Mouse (Mus musculus): ENCODE results near the gene Pikfyve. TPM values are rescaled to one million over a fixed set of nuclear protein-coding genes. Genes with fewer than 3 reads are reported as not detected.

The Pikfyve gene
- total and polyA plus RNA-seq, 2 experiments from 2014 or later, result 8.7 to 28.2 TPM

DNA sequence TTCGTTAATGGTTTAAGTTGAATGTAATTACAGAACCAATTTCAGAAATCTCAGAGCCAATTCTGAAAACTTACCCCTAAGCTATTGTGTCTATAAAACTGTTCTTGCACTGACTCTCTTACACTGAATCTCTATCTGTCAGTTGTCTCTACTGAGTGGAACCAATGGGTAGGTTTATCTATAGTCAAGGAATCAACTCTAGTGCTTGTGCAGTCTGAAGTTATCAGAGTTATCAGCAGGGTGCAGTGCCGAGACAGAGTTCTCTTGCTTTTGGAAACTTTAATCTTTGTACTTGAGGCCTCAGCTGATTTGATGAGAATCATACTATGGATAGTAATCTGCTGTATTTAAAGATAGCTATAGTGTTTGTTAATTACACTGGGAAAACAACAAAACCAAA lies 11.9 kb downstream of the Pikfyve start:
- Histone ChIP-seq H3K27me3 (ENCODE audit: insufficient read depth, low read length) (no peaks in the 10 kb centered on the region), H3K36me3 (ENCODE audit: insufficient read depth, low read length) (peaks cover 7% of the 10 kb centered on the region; the same call in 1 of the 2 replicates), H3K27ac (no peak overlapping the region), H3K4me2 (ENCODE audit: low read depth, low read length) (no peak overlapping the region), H3K9me3 (ENCODE audit: low read length) (no peaks in the 10 kb centered on the region), H3K9ac (replicated peaks; ENCODE audit: low read length) (no peak overlapping the region), H3K4me1 (ENCODE audit: insufficient read depth, low read length) (no peaks in the 10 kb centered on the region), H3K4me3 (ENCODE audit: low read length) (no peak overlapping the region)
- ATAC-seq (no peak), DNase-seq (ENCODE audit: low spot score) (no peak)
- WGBS, result 86% methylated on average over 2 of the region's 2 CpGs
- no peak for TF ChIP-seq CTCF (IDR thresholded peaks at IDR 0.05; ENCODE audit: low read depth)

DNA sequence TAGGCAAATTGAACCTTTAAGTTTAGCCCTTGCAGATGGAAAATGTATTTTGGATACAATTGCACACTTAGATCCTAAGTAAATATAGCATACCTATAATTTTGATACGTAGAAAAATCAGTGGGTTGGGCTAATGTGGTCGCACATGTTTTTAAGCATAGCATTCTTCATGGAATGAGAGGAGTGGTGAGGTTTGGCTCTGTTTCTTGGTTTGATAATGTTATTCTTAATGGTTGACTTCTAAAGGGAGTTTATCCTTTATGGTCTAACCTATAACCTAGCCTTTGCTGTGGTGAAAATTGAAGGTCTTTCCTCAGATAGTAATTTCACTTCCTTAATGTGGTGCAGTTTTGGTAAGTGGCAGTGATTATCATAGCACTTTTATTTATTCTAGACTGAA lies 12.4 kb downstream of the Pikfyve start:
- H3K4me2 ChIP-seq (ENCODE audit: low read depth, low read length), result no peak overlapping the region
- no peak overlapping the region for H3K9ac ChIP-seq (replicated peaks; ENCODE audit: low read length)
- H3K9me3 ChIP-seq (ENCODE audit: low read length), result no peaks in the 10 kb centered on the region
- no peak for DNase-seq (ENCODE audit: low spot score)
- H3K27me3 ChIP-seq (ENCODE audit: insufficient read depth, low read length), result no peaks in the 10 kb centered on the region
- no peak for TF ChIP-seq CTCF (IDR thresholded peaks at IDR 0.05; ENCODE audit: low read depth)
- ATAC-seq, result no peak
- H3K4me3 ChIP-seq (ENCODE audit: low read length), result no peak overlapping the region
- peaks cover 8% of the 10 kb centered on the region; the same call in 1 of the 2 replicates for H3K36me3 ChIP-seq (ENCODE audit: insufficient read depth, low read length)
- 95% methylated on average over 2 of the region's 2 CpGs for WGBS
- no peaks in the 10 kb centered on the region for H3K4me1 ChIP-seq (ENCODE audit: insufficient read depth, low read length)
- H3K27ac ChIP-seq, result no peak overlapping the region

DNA sequence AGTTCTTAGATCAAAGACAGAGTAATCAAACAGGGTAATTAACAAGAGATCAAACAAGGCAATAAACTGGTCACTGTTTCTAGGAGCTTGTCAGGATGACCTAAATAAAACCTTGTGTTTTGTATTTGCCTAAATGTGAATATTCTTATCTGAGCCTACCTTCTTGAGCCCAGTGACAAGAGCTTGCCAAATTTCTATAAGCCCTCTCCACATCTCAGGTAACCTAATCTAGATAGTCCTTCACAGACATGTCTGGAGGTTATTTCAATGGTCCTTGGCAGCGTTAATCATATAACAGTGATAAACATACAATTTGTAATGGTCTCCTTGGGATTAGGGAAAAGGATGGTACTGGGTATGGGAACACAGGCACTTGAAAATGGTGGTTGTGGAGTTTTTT lies 17.8 kb downstream of the Pikfyve start:
- WGBS, result 92% methylated on average over 1 of the region's 1 CpGs
- Histone ChIP-seq H3K27ac (no peak overlapping the region), H3K4me3 (ENCODE audit: low read length) (no peak overlapping the region), H3K36me3 (ENCODE audit: insufficient read depth, low read length) (peaks cover 23% of the 10 kb centered on the region; the same call in 1 of the 2 replicates), H3K9ac (replicated peaks; ENCODE audit: low read length) (no peak overlapping the region), H3K4me2 (ENCODE audit: low read depth, low read length) (no peak overlapping the region), H3K4me1 (ENCODE audit: insufficient read depth, low read length) (no peaks in the 10 kb centered on the region), H3K27me3 (ENCODE audit: insufficient read depth, low read length) (no peaks in the 10 kb centered on the region), H3K9me3 (ENCODE audit: low read length) (no peaks in the 10 kb centered on the region)
- TF ChIP-seq CTCF (IDR thresholded peaks at IDR 0.05; ENCODE audit: low read depth), result no peak
- no peak for DNase-seq (ENCODE audit: low spot score)
- ATAC-seq, result no peak

DNA sequence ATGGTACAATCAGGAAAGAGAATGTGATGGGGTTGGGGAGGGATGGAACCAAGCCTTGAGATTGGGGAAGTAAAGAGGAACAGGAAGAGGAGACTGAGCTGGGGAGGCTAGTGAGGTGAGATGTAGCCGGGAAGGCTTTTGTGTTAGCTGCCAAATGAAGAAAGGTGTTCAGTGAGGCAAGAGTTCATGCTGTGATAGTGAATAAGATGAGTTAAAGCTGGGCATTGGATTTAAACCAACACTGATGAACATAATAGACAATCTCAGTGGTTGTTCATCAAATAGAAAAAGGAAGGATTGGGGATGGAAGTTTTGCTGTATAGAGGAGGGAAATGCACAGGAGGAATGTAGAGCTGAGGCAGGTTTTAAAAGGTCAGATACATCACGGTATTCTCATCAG lies 26.7 kb downstream of the Pikfyve start:
- H3K27me3 ChIP-seq (ENCODE audit: insufficient read depth, low read length), result no peaks in the 10 kb centered on the region
- DNase-seq (ENCODE audit: low spot score) (no peak), ATAC-seq (no peak)
- 0 out of 2 replicates have a peak, but pooled peaks cover 3% of the 10 kb centered on the region for H3K36me3 ChIP-seq (ENCODE audit: insufficient read depth, low read length)
- WGBS, result 28% methylated on average over 2 of the region's 2 CpGs
- H3K9ac ChIP-seq (replicated peaks; ENCODE audit: low read length), result no peak overlapping the region
- no peaks in the 10 kb centered on the region for H3K4me1 ChIP-seq (ENCODE audit: insufficient read depth, low read length)
- peaks cover 6% of the 10 kb centered on the region; the same call in 1 of the 2 replicates for H3K9me3 ChIP-seq (ENCODE audit: low read length)
- no peak overlapping the region for H3K4me3 ChIP-seq (ENCODE audit: low read length)
- H3K4me2 ChIP-seq (ENCODE audit: low read depth, low read length), result no peak overlapping the region
- TF ChIP-seq CTCF (IDR thresholded peaks at IDR 0.05; ENCODE audit: low read depth), result no peak
- H3K27ac ChIP-seq, result no peak overlapping the region

DNA sequence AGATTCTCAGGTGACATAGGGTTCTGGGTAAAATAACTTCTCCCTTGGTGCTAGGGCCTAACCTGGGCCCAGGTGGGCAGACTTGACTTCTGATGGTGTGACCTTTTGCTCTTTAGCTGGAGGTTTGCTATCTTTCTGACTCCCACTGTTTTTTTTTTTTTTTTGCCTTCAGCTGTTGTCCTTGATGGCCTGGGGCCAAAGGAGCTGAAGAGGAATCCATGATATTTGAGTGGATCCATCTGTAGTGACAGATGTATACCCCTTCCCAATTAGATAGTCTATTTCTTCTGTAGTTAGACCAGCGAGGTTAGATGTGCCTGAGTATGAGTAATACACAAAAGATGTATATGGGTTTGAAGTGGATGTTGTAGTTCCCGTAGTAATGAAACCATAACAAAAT lies 31.1 kb downstream of the Pikfyve start:
- ATAC-seq (no peak), DNase-seq (ENCODE audit: low spot score) (no peak)
- WGBS, result 93% methylated on average over 2 of the region's 2 CpGs
- Histone ChIP-seq H3K4me1 (ENCODE audit: insufficient read depth, low read length) (no peaks in the 10 kb centered on the region), H3K27ac (no peak overlapping the region), H3K27me3 (ENCODE audit: insufficient read depth, low read length) (no peaks in the 10 kb centered on the region), H3K36me3 (ENCODE audit: insufficient read depth, low read length) (peaks cover 4% of the 10 kb centered on the region), H3K4me2 (ENCODE audit: low read depth, low read length) (no peak overlapping the region), H3K9me3 (ENCODE audit: low read length) (no peaks in the 10 kb centered on the region), H3K9ac (replicated peaks; ENCODE audit: low read length) (no peak overlapping the region), H3K4me3 (ENCODE audit: low read length) (no peak overlapping the region)
- TF ChIP-seq CTCF (IDR thresholded peaks at IDR 0.05; ENCODE audit: low read depth), result no peak

DNA sequence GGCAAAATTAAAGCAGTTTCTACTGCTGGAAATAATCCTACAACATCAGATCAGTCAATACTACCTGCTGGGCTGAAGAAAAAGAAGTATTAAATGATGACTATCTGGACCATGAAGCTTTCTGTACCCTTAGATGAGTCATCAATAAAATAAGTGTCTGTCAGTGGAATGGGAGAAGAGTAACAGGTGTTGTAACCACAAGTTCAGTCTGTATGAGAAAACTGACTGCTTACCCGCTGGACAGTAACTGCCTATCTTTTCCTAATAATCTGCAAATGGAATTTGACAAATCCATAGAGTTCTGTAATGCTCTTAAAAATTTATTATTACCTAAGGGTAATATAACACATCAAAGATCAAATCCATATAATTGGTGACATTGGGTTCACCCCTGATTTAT lies 31.5 kb downstream of the Pikfyve start:
- ATAC-seq, result no peak
- Histone ChIP-seq H3K4me3 (ENCODE audit: low read length) (no peak overlapping the region), H3K9me3 (ENCODE audit: low read length) (no peaks in the 10 kb centered on the region), H3K27me3 (ENCODE audit: insufficient read depth, low read length) (no peaks in the 10 kb centered on the region), H3K9ac (replicated peaks; ENCODE audit: low read length) (no peak overlapping the region), H3K4me1 (ENCODE audit: insufficient read depth, low read length) (no peaks in the 10 kb centered on the region), H3K4me2 (ENCODE audit: low read depth, low read length) (no peak overlapping the region), H3K27ac (no peak overlapping the region), H3K36me3 (ENCODE audit: insufficient read depth, low read length) (peaks cover 4% of the 10 kb centered on the region)
- 97% methylated on average over 1 of the region's 1 CpGs for WGBS
- TF ChIP-seq CTCF (IDR thresholded peaks at IDR 0.05; ENCODE audit: low read depth), result no peak
- DNase-seq (ENCODE audit: low spot score), result no peak

DNA sequence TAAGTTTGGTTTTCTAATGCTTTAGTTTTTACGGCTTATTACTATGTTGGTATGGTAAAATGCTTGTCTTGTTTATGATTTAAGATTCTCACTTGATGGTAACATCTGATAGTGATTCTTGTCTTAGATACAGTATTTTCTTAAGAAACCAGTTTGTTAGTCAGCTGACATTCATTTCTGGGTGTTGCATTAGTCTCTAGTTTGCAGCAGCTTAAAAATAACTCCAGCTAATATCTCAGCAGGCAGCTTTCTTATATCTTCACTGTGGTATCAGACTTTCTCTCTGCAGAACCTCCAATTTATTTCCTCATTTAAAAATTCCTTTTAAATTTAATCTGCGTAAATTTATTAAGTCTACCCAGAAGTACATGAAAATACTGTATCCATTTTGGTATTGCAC lies 37.2 kb downstream of the Pikfyve start:
- 100% methylated on average over 2 of the region's 2 CpGs for WGBS
- TF ChIP-seq CTCF (IDR thresholded peaks at IDR 0.05; ENCODE audit: low read depth), result no peak
- no peak for ATAC-seq
- DNase-seq (ENCODE audit: low spot score), result no peak
- Histone ChIP-seq H3K9ac (replicated peaks; ENCODE audit: low read length) (no peak overlapping the region), H3K9me3 (ENCODE audit: low read length) (no peaks in the 10 kb centered on the region), H3K36me3 (ENCODE audit: insufficient read depth, low read length) (peaks cover 10% of the 10 kb centered on the region), H3K4me3 (ENCODE audit: low read length) (no peak overlapping the region), H3K27ac (no peak overlapping the region), H3K4me1 (ENCODE audit: insufficient read depth, low read length) (no peaks in the 10 kb centered on the region), H3K4me2 (ENCODE audit: low read depth, low read length) (no peak overlapping the region), H3K27me3 (ENCODE audit: insufficient read depth, low read length) (no peaks in the 10 kb centered on the region)

Measured in hindbrain, postnatal 0 days (tissue).